Mouse (Mus musculus): Measurements from ENCODE around the gene Glb1l.

Gene Glb1l

DNA sequence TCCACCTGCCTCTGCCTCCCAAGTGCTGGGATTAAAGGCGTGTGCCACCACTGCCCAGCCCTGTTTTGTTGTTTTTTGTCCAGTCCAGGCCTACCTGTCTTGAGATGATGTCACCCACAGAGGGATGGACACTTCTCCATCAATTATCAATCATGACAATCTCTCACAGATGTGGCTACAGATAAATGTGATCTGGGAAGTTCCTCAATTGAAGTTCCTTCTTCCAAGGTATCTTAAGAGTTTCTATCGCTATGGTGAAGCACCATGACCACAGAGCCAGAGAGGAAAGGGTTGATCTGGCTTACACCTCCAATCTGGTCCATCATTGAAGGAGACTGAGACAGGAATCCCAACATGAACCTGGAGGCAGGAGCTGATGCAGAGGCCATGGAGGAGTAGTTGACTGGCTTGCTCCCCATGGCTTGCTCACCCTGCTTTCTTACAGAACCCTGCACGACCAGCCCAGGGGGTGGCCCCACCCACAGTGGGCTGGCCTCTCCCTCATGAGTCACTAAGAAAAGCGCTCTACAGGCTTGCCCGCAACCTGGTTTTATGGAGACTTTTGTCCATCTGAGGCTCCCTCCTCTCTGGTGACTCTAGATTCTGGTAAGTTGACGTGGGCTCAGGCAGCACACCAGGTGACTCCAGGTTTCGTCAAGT lies 19.9 kb upstream of the Glb1l start:
- DNase-seq, result no peak

DNA sequence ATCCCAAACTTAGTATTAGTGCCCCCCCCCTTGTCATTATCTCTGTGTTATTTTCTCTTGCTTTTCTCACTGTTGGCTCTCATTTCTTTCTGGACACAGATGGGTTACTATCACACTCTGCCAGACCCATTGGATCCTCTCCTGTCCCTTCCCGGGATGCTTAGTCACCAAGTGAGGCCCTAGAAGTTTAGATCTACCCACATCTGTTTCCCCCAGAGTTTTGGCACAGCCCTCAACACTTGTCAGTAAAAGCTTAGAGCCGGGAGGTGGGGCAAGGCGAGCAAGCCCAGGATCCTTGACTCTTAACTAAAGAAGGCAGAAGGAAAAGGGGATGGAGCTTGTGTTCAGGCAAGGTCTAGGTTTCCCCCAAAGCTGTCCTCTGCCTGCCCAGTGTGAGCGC lies 18.5 kb upstream of the Glb1l start:
- no peak for DNase-seq

DNA sequence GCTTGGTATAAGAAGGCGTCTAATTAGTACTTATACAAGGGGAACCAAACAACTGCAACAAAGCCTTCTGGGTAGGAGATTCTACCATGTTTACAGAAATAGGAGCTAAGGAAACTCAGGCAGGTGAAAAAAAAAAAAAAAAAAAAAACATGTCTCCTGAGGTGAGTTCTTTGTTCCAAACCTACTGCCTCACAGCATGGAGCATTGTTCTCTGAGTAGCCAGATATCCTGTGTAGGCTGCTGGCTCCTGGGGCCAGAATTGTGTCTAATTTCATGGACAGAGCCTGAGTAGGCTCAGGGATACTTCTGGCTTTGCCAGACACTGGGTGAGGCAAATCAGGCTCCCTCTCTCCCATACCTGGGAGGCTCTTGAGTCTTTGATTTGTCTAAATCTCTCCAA lies 17.0 kb upstream of the Glb1l start:
- DNase-seq, result no peak

DNA sequence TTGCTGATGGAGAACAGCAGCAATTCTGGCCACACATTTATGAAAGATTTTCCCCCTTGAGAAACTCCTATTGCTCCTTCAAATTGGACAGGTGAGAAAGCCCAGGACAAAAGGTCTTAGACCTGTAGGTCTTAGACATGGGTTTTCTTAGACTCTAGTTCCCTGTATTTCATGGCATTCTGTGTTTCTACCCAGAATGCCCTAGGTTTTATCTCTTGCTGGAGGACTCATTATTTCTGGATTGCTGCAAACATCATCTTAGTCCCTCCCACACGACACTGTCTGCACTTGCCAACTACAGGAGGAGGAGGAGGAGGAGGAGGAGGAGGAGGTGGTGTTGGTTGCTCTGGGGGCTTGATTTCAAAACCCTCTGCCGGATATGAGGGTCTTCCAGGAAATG lies 15.5 kb upstream of the Glb1l start:
- DNase-seq, result no peak

DNA sequence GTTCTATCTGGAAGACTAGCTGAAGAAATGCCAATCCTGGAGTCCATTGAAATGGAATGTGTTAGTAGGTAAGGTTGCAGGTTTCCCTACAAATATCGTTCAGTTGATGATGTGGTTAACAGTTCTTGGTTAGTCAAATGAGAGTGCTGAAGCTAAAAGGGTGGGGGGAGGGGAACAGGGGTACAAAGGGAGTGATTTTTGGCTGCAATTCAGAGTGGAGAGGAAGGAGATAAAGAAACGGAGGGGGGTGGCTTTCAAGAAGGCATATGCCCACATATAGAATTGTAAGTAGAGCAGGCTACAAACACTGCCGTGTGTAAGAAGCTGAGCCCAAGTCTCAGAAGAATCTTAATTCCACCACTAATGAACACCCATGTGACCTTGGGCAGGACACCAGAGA lies 14.9 kb upstream of the Glb1l start:
- DNase-seq, result no peak

DNA sequence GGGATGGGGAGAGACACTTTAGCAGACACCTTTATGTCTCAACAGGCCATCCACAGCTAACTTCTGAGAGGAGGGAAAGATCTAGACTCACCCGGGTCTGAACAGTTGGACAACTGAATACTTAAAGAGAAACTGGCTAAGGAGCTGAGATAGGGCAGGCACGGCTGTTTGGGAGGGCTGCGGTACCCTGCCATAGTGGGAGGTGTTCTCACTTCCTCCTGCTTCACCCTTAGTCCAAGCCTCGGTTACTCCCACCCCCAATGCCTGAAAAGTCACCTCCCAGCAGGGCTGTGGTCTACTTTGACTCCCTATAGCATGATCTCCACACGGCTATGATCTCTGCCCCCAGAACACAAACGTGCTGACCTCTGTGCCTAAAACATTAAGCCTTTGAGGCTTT lies 12.9 kb upstream of the Glb1l start:
- DNase-seq, result no peak

DNA sequence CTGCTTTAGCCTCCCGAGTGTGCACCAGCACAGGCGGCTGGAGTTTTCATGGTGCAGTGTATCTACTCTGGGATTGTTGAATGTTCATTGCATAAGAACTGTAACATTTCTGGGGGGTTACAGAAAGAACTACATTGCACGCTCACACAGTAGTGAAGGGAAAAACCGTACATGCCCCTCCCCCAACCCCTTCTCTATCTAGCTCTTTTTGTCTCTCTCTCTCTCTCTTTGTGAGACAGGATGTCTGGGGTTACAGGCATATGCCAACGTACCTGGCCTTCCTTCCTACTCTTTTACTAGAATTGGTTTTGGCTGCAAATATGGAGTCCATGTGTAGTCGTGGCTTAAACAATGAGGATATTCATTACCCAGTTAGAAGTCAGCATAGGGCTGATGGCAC lies 12.3 kb upstream of the Glb1l start:
- no peak for DNase-seq

DNA sequence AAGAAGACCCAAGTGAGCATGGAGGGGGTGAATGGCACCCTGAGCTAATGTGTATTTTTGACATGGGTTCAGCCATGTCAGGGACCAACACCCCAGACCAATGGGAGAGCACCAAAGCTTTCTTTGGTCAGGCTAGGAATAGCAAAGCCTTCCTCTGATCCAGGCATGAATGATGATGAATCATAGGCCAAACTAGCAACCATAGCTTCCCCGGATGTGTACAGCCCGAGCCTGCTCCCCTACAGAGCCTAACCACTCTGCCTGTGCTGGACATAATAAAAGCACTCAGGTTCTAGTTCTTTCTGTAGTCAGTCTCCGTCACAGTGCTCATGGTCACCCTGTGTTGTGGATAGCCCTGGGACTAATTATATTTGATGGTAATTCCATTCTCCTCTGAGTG lies 10.9 kb upstream of the Glb1l start:
- no peak for DNase-seq

DNA sequence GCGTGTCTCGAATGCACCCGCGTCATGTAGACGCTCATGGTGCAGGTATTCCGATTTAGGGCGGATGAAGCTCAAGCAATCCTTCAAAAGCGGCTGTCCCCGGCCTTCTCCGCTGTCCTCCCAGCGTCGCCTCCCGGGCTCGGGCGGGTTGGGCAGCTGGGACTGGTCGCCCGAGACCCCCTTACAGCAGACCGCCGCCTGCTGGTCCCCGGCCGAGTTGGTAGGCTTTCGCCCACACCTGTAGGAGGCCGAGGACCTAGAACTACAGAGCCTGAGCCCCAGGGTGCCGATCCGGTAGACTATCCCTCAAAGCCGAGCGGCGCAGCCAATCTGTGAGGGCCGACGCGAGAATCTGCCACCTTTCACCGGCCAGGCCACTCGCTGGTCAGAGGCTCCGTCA lies 8.9 kb upstream of the Glb1l start, which contains the start of gene Tuba4a:
TSS of gene Tuba4a (minus strand) at position 335 of the 400 bp plus-strand sequence.
- DNase-seq, result peak in 1 of 2 experiments; percentile 38

DNA sequence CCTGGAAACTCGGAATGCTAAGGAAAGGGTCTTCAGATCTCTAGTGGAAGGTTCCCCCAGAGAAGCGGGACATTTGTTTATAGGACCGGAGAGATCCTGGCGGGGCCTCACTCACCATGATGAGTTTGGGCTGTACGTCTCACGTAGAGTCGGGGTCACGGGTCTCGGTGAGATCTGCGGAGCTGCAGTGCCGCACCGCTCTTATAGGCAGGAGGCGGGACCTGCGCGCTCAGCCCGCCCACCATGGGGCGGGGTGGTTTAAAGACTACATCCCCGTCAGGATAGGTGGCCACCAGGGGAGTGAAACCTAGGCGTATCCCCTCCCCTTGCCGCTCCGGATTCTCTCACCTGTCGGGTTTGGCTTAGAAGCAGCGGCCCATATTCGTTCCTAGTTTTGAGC lies 8.5 kb upstream of the Glb1l start:
- DNase-seq, result peak; percentile 95 to 98

DNA sequence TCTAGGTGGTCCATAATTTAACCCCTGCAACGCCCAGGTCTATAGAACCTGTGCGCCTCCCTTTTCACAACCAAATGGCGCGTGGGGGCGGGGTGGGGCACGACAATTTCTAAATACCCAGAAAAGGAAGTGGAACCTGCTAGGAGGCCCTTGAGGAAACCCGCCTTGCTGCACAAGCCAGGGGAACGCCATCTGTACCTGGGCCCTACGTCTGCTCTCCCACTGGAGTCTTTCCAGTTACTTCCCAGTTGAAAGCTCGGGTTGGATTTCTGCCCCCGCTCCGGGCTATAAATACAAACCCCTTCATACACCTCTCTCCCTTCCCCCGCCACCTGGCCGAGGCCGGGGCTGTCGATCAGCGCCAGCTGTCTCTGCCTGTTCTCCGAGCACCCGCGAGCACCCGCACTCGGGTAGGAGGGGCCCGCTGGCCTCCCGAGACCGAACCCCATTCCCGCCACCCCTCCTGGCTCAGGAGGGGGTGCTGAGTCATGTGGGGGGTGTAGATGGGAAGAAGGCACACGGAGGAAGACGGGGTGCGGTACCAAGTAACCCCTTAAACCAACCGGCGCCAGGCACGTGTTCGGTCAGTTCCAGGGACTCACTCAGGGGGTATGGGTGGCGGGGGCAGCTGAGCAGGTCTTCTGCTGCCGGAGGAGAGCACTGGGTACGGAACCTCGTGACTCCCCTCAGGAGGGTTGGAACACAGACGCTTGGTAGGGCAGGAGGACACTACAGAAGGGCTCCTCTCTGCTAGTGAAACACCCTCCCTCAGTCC lies 7.8 kb upstream of the Glb1l start:
- DNase-seq, result peak; percentile 41 to 47

DNA sequence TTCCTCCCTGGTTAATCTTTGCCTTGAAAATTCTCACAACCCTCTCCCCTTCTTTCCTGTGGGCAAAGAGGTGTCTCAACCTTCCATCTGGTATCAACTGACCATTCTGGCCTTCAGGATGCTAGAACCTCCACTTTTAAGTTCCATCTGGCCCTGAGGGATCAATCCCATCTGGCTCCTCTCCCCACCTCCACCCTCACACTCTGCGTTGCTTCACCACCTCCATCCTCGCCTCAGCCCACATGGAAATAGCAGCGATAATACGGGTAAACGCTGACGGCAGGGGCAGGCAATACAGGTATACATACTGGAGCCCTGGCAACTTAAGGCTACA lies 7.2 kb upstream of the Glb1l start:
- DNase-seq, result peak in 1 of 2 experiments; percentile 27

DNA sequence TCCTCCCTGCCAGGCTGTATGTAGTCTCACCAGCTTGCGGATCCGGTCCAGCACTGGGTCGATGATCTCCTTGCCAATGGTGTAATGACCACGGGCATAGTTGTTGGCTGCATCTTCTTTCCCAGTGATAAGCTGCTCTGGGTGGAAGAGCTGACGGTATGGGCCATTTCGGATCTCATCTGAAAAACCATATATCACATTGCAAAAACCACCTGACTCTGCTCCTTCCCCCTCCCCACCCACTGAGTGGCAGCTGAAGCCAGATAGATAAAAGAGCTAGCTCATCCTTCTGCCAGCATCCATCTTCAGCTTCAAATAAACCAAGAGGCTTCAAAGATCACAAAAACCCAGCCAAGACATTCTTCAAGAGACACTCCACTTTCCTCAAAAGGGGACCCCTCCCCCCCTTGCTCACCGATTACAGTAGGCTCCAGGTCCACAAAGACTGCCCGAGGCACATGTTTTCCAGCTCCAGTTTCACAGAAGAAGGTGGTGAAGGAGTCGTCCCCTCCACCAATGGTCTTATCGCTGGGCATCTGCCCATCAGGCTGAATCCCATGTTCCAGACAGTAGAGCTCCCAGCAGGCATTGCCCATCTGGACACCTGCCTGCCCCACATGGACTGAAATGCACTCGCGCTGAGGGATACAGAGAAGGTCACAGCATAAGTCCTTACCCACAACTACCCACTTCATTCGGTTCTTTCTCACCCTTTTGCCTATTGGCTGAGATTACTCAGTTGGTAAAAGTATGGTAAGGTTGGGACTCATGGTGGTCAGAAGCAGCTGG lies 6.4 kb upstream of the Glb1l start:
- DNase-seq, result peak; percentile 45 to 50

DNA sequence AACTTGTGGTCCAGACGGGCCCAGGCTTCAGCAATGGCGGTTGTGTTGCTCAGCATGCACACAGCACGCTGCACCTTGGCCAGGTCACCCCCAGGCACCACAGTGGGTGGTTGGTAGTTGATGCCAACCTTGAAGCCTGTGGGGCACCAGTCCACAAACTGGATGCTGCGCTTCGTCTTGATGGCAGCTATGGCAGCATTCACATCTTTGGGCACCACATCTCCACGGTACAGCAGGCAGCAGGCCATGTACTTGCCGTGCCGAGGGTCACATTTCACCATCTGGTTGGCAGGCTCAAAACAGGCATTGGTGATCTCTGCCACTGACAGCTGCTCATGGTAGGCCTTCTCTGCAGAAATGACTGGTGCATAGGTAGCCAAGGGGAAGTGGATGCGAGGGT lies 5.2 kb upstream of the Glb1l start:
- peak in 1 of 2 experiments; percentile 30 for DNase-seq

DNA sequence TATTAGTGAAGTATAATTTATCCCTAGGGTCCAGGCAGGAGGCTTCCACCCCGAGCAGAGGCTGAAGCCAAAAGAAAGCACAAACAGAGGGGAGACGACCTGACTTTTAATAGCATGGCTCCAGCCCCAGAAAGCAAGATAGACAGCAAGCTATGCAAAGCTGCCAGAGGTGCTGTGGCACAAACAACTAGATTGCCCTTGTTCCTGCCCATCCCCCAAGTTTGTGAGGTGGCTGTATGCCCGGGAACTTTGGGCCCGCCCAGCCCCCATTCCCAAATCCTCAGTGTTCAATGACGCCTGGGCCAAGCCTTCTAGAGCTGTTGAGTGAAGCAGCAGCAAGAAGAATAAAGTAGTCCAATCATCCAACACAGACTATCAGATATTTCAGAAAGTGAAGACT lies 4.3 kb upstream of the Glb1l start:
- peak; percentile 86 to 88 for DNase-seq

DNA sequence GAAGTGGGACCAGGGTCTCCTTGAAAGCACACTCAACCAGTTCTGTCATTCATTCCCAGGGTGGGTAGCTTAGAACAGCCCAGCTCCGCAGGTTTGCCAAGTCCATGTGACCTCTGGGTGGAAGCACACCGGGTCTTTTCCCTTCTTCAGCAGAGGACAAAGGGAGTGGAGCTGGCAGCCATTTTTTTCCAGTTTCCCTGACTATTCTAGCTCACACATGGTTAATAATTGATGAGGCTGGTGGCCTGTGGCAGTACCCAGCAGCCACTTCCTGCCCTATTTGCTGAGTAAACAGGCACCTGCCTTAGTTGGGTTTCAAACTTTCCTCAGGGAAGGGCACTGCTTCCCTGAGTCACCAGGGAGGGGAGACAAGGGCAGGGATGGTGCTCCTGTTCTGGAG lies 3.8 kb upstream of the Glb1l start:
- peak; percentile 91 to 97 for DNase-seq

DNA sequence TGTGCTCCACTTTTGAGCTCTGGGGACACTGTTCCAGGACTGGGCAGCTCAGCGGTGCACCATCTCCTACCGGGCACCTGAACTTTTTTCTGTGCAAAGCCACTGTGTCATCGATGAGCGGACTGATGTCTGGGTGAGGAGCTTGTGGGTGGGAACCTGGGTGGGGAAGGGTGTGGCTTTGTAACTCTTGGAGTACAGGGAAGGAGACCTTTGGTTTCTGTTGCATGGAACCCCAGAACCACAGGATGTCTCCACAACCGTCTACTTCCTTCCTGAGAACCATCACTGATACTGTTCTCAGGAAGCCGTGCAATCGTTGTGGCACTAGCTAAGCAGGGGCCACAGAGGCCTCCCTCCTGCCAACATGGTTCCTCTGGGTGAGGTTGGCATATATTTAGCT lies 2.5 kb upstream of the Glb1l start:
- no peak for DNase-seq

DNA sequence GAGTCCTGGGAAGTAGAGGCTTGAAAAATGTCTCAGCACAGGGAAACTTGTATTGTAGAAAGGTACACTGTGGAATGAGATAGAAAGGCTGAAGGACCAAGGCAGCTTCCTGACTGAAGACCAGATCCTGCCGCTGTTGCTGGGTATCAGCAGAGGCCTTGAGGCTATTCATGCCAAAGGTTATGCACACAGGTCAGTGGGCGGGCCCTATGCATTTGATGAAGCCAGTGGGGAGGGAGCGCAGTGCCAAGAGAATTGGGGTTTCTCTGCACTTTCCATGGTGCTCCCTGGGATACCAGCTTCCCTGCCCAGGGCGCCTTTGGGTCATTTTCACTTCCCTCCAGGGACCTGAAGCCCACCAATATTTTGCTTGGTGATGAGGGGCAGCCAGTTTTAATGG lies 1.9 kb upstream of the Glb1l start:
- DNase-seq, result peak; percentile 25 to 34

DNA sequence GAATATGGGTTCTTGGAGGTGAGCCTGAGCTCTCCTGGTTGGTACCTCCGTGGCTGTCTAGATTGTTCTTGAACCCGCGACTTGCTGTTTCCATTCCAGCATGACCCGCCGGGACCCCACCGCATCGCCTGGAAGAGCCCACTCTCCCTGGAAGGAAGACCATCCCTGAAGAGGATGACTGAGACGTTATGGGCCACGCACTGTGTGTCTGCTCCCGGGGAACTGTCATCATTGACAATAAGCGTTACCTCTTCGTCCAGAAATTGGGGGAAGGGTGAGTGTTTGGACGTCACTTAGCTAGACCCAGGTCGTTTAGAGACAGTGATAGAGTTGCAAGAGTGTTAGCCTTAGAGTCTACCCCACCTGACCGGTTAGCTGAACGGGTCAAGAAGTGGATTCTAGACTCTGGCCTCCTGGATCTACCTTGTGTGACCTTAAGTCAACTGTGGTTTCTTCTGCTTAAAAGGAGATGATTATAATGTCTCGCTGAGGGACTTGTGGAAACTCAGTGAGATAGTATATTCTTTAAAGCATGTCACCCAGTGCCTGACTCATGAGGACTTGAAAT lies 612 bp upstream of the Glb1l start:
- DNase-seq, result peak; percentile 23 to 44

DNA sequence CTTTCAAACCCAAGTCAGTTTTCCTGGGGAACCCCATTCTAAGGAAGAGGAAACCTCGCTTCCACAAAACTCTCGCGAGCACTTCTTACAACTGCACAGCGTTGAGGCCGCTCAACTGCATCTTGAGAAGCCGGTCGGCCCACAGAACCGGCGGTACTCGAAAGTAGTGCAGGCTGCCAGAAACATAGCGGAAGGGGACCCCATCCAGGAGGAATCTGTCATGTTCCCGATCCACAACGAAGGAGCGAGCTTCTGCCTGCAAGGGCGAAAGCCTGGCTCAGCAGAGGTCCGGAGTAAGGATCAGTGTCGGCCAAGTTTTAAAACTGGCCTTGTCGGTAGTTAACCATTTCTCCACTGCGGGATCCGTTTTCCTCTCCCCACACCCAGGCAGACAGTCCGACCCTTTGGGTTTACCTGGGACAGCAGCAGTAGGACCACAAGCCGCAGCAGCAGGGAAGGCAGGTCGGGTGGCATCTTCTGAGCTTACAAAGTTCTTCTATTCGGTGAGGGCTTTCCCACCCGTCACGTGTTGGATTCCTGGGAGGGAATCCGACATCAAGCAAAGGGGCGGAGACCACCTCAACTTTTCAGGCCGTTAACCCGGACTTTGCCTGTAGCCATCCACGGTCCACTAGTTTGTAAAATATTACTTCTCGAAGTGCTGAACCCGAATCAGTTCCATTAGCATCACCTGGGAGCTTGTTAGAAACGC lies 1.5 kb downstream of the Glb1l start:
- peak; percentile 90 to 92 for DNase-seq

DNA sequence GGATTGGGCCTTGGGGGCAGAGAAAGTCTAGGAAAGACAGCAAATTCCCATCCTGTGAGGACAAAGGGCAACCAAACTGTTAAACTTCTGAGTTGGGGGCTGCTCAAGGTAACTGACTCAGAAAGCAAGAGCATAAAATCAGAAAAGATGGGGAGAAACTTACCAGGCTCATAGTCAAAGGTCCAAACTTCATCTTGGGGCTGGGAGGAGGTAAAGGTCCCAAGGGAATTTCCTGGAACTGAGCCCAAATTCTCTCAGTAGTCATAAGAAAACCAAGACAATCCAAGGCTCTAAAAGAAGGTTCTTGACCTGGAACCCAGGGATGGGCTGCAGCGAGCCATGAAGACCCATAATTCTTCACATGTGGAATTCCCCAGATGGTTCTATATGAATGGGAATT lies 9.4 kb downstream of the Glb1l start:
- DNase-seq, result peak; percentile 53 to 64

DNA sequence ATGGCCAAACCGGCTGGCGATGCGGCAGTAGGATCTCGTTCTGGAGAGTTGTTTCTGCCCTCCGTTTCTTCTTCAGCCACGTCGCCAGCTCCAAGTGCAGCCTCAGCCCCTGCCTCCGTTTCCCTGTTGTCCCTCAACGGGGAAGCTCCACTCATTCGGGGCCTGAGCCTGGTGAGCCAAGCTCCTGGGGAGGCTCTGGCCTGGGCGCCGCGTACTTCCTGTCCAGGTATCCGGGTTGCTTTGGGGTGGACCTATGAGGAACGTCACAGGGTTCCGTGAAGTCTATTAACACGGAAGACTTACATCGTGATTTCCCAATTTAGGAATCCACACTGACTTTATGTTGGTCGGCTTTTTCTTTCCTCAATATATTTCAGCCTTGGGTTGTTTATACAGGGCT lies 18.2 kb downstream of the Glb1l start:
- peak; percentile 61 to 66 for DNase-seq
